Mouse (Mus musculus) kidney, postnatal 10 days (tissue): ENCODE data around the gene Gm12394.
"Not testable (repeated sequence)": the region's sequence is repeated elsewhere in the genome, so short reads cannot be mapped to it uniquely, and the experiment has no call there.

Experiments
- DNase-seq: peaks from one replicate; pipeline ENCODE4 v3.0.0; 2021; ENCODE audit warnings: mixed read lengths

Gm12394 gene

DNA sequence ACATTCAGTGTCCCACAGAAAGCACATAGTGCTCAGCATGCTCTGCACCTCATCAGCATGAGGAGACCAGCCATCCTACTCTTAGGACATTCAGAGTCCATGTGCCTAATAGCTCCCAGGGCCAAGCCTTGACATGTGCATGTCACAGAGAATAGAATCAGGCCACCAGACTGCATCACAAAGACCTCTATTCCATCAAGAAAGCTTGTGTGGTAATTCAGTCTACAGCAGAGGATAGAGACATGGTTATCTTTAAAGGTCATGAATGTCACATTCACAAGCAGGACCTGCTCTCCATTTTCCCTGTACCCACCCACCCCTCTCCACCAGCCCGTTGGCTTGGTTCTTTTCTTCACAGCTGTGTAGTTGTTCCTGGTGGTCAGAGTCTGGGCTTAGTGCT is 2.8 kb downstream of the Gm12394 start, which contains the start of gene Fam205a1:
TSS of gene Fam205a1 (minus strand) at position 101 of the 400 bp plus-strand sequence.
- not testable (repeated sequence) for DNase-seq

- DNase-seq: not testable (repeated sequence)
Measured at GRCm38 (mm10) chr4:42773893-42774292, 82.7 kb downstream of the Gm12394 start, which contains the start of gene Ccl21a. Ccl21a (minus strand) TSS chr4:42773993.

- not testable (repeated sequence) for DNase-seq
Measured at GRCm38 (mm10) chr4:42756477-42756876, 100.1 kb downstream of the Gm12394 start, which contains the start of gene Ccl19. Ccl19 (minus strand) TSS chr4:42756577.

DNA sequence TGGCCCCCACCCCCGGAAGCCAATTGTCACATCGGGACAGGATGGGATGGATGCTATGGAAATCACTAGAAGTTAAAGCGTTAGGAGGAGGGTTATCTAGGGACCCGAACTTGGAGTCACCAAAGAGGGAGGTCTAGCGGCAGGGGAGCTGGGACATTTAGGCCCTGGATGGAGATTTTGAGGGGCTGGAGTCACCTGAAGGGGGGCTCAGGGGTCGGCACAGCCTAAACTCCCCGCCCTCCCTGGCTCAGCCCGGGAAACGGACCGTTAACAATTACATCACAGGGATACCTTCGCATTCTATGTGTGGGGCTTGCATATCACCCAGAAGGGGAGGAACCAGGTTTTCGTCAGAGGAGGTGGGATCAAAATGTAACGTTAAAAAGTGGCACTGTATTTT is 121.3 kb downstream of the Gm12394 start, which contains the start of gene 4930578G10Rik:
TSS of gene 4930578G10Rik (plus strand) at position 301 of the 400 bp plus-strand sequence.
- DNase-seq: not testable (repeated sequence)
